Mouse (Mus musculus): ENCODE data around the gene Ccdc180.

DNA sequence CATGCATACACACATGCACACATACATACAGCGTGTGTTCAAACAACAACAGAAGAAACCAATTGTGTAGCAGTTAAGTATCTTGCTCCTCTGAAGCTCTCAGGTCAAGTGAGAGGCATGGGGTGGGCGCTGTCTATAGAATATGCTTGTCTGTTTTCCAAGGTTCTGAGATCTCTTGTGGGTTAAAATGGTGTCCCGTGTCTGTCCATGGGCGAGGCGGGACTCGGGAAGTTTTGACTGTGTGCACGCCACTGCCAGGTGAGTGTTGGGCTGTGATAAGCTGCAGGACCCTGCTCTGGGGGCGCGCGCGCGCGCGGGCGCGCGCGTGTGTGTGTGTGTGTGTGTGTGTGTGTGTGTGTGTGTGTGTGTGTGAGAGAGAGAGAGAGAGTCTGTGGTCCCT lies 61.7 kb downstream of the Ccdc180 start:
- no peak for TF ChIP-seq CTCF (IDR thresholded peaks at IDR 0.05; ENCODE audit: borderline replicate concordance, insufficient read depth, low read depth, low read length)
- no peak for TF ChIP-seq POLR2A (IDR thresholded peaks at IDR 0.05; ENCODE audit: borderline replicate concordance, insufficient read depth, low read length)

Data from cerebellum, adult 2 months (tissue).